In genomic region chr3:84883817-84884483, GRCm38 (mm10) we compare ENCODE assay signal across 9 mouse cellular contexts.
DNase-seq lines count a peak whose midpoint lies in the region; ATAC-seq and TF ChIP-seq lines count a peak whose summit lies in the region.
"Had no signal": no experiment of that assay in that cellular context is flagged by ENCODE, and none has a peak within 500 bp of the region (broad histone marks: within the 10 kb centered on the region; RNA-seq: fewer than 3 reads in every experiment).

No protein-coding gene starts in this region.

- H3K27ac ChIP-seq in intestine, embryonic 15.5 days = no peak overlapping the region
- no peak overlapping the region for H3K27ac ChIP-seq in intestine, postnatal 0 days (ENCODE audit: low read depth, low read length)
- H3K27ac ChIP-seq in heart, embryonic 14.5 days (replicated peaks in 1 of 2; ENCODE audit: control insufficient read depth in 1 of 2, insufficient read depth in 1 of 2, low read depth in 2 of 2, low read length in 2 of 2) = peak overlapping the region in 1 of 2 experiments; percentile 44; a peak in 1 of 4 replicates
- H3K27ac ChIP-seq in lung, embryonic 16.5 days (ENCODE audit: low read length) = no peak overlapping the region
- H3K27ac ChIP-seq in stomach, postnatal 0 days (replicated peaks) = no peak overlapping the region
- H3K27ac ChIP-seq: hindbrain, embryonic 15.5 days had no signal

- no peak overlapping the region for H3K4me2 ChIP-seq in intestine, embryonic 15.5 days (replicated peaks)
- no peak overlapping the region for H3K4me2 ChIP-seq in intestine, postnatal 0 days (replicated peaks; ENCODE audit: low read depth)
- peak overlapping the region; percentile 38 for H3K4me2 ChIP-seq in heart, embryonic 14.5 days (ENCODE audit: low read length)
- no peak overlapping the region for H3K4me2 ChIP-seq in lung, embryonic 16.5 days (ENCODE audit: low read depth, low read length)
- H3K4me2 ChIP-seq in stomach, postnatal 0 days (replicated peaks; ENCODE audit: low read depth) = no peak overlapping the region
- H3K4me2 ChIP-seq: hindbrain, embryonic 15.5 days had no signal

- DNase-seq in stomach, postnatal 0 days (ENCODE audit: low spot score) = peak; percentile 22
- no peak for DNase-seq in frontal cortex, postnatal 25 days (ENCODE audit: low spot score in 2 of 2)
- no peak for DNase-seq in gastrocnemius, postnatal 10 days

- no peaks in the 10 kb centered on the region for H3K9me3 ChIP-seq in intestine, embryonic 15.5 days
- H3K9me3 ChIP-seq in intestine, postnatal 0 days (ENCODE audit: control insufficient read depth) = no peaks in the 10 kb centered on the region
- no peaks in the 10 kb centered on the region for H3K9me3 ChIP-seq in heart, embryonic 14.5 days (ENCODE audit: control insufficient read depth, low read length)
- H3K9me3 ChIP-seq in lung, embryonic 16.5 days (ENCODE audit: control insufficient read depth, low read length) = no peaks in the 10 kb centered on the region
- H3K9me3 ChIP-seq in stomach, postnatal 0 days (ENCODE audit: control insufficient read depth, low read length) = no peaks in the 10 kb centered on the region
- H3K9me3 ChIP-seq: hindbrain, embryonic 15.5 days had no signal

- WGBS in intestine, embryonic 15.5 days = 47% methylated on average over 11 of the region's 11 CpGs
- 37% methylated on average over 11 of the region's 11 CpGs for WGBS in intestine, postnatal 0 days
- WGBS in heart, embryonic 14.5 days = 23% methylated on average over 11 of the region's 11 CpGs
- WGBS in lung, embryonic 16.5 days = 18% methylated on average over 11 of the region's 11 CpGs
- 32% methylated on average over 11 of the region's 11 CpGs for WGBS in stomach, postnatal 0 days

- no peak overlapping the region for H3K9ac ChIP-seq in intestine, embryonic 15.5 days
- H3K9ac ChIP-seq in intestine, postnatal 0 days (ENCODE audit: low read depth, low read length) = no peak overlapping the region
- 0 out of 2 replicates have a peak overlapping the region, but pooled peaks have one; percentile 6 for H3K9ac ChIP-seq in heart, embryonic 14.5 days (ENCODE audit: low read length)
- no peak overlapping the region for H3K9ac ChIP-seq in lung, embryonic 16.5 days (ENCODE audit: low read length)
- H3K9ac ChIP-seq in stomach, postnatal 0 days (ENCODE audit: low read length) = no peak overlapping the region
- H3K9ac ChIP-seq: hindbrain, embryonic 15.5 days had no signal

- H3K4me3 ChIP-seq in intestine, embryonic 15.5 days (replicated peaks) = no peak overlapping the region
- H3K4me3 ChIP-seq in intestine, postnatal 0 days (ENCODE audit: low read depth, low read length) = no peak overlapping the region
- H3K4me3 ChIP-seq in heart, embryonic 14.5 days (ENCODE audit: control insufficient read depth in 1 of 2, insufficient read depth in 1 of 2, low read depth in 1 of 2, low read length in 2 of 2) = no peak overlapping the region
- no peak overlapping the region for H3K4me3 ChIP-seq in lung, embryonic 16.5 days (ENCODE audit: low read length)
- no peak overlapping the region for H3K4me3 ChIP-seq in stomach, postnatal 0 days (ENCODE audit: low read depth, low read length)
- H3K4me3 ChIP-seq: hindbrain, embryonic 15.5 days had no signal

- H3K27me3 ChIP-seq in intestine, embryonic 15.5 days (replicated peaks) = no peaks in the 10 kb centered on the region
- H3K27me3 ChIP-seq in intestine, postnatal 0 days (replicated peaks; ENCODE audit: control insufficient read depth, insufficient read depth, low read length) = no peaks in the 10 kb centered on the region
- no peaks in the 10 kb centered on the region for H3K27me3 ChIP-seq in heart, embryonic 14.5 days (ENCODE audit: control insufficient read depth, insufficient read depth, low read length)
- no peaks in the 10 kb centered on the region for H3K27me3 ChIP-seq in lung, embryonic 16.5 days (ENCODE audit: control insufficient read depth, insufficient read depth, low read depth, low read length)
- H3K27me3 ChIP-seq in stomach, postnatal 0 days (ENCODE audit: control insufficient read depth, insufficient read depth, low read length) = no peaks in the 10 kb centered on the region
- H3K27me3 ChIP-seq: hindbrain, embryonic 15.5 days had no signal

- no peak for TF ChIP-seq CTCF in intestine, postnatal 0 days (IDR thresholded peaks at IDR 0.05; ENCODE audit: low read depth)
- TF ChIP-seq CTCF in stomach, postnatal 0 days (IDR thresholded peaks at IDR 0.05; ENCODE audit: low read depth) = no peak

- peak; percentile 59 for ATAC-seq in intestine, embryonic 15.5 days
- ATAC-seq in intestine, postnatal 0 days = no peak
- peak; percentile 78 for ATAC-seq in heart, embryonic 14.5 days (ENCODE audit: insufficient number of reproducible peaks, insufficient read depth, low FRiP score, low read depth)
- peak; percentile 76 for ATAC-seq in lung, embryonic 16.5 days (ENCODE audit: low read depth)
- peak; percentile 51 for ATAC-seq in stomach, postnatal 0 days (ENCODE audit: low FRiP score, low TSS enrichment)
- ATAC-seq in activated CD4-positive, CD25-positive, alpha-beta regulatory T cell, adult 4 months = no peak

- peaks cover 5% of the 10 kb centered on the region; the same call in 1 of the 2 replicates for H3K4me1 ChIP-seq in intestine, embryonic 15.5 days (replicated peaks)
- H3K4me1 ChIP-seq in intestine, postnatal 0 days (replicated peaks; ENCODE audit: control insufficient read depth, insufficient read depth, low read length) = no peaks in the 10 kb centered on the region
- H3K4me1 ChIP-seq in heart, embryonic 14.5 days (ENCODE audit: control insufficient read depth in 2 of 2, insufficient read depth in 2 of 2, low read length in 2 of 2) = peaks cover 9 to 16% of the 10 kb centered on the region in 2 experiments
- H3K4me1 ChIP-seq in lung, embryonic 16.5 days (replicated peaks; ENCODE audit: control insufficient read depth, insufficient read depth, low read length) = peaks cover 4% of the 10 kb centered on the region; the same call in 1 of the 2 replicates
- H3K4me1 ChIP-seq in stomach, postnatal 0 days (replicated peaks; ENCODE audit: control insufficient read depth, insufficient read depth) = 0 out of 2 replicates have a peak, but pooled peaks cover 2% of the 10 kb centered on the region

- TF ChIP-seq EP300 in stomach, postnatal 0 days (optimal IDR thresholded peaks at IDR 0.05) = no peak

- no peaks in the 10 kb centered on the region for H3K36me3 ChIP-seq in intestine, embryonic 15.5 days
- H3K36me3 ChIP-seq in intestine, postnatal 0 days (ENCODE audit: control insufficient read depth, insufficient read depth) = no peaks in the 10 kb centered on the region
- no peaks in the 10 kb centered on the region for H3K36me3 ChIP-seq in heart, embryonic 14.5 days (ENCODE audit: control insufficient read depth, insufficient read depth, low read length)
- H3K36me3 ChIP-seq in lung, embryonic 16.5 days (ENCODE audit: control insufficient read depth, insufficient read depth, low read length) = no peaks in the 10 kb centered on the region
- no peaks in the 10 kb centered on the region for H3K36me3 ChIP-seq in stomach, postnatal 0 days (ENCODE audit: control insufficient read depth, insufficient read depth, low read length)
- H3K36me3 ChIP-seq: hindbrain, embryonic 15.5 days had no signal

Comparison
In these comparisons a context has a peak if more than half of its experiments do, and no peak if none do; other contexts are left out.
1. ATAC-seq: peak in intestine, embryonic 15.5 days (single experiment), heart, embryonic 14.5 days (single experiment), lung, embryonic 16.5 days (single experiment) and stomach, postnatal 0 days (single experiment); none in intestine, postnatal 0 days (single experiment) and activated CD4-positive, CD25-positive, alpha-beta regulatory T cell, adult 4 months (single experiment).